12 mouse cellular contexts compared by ENCODE assay signal in the genomic region with DNA sequence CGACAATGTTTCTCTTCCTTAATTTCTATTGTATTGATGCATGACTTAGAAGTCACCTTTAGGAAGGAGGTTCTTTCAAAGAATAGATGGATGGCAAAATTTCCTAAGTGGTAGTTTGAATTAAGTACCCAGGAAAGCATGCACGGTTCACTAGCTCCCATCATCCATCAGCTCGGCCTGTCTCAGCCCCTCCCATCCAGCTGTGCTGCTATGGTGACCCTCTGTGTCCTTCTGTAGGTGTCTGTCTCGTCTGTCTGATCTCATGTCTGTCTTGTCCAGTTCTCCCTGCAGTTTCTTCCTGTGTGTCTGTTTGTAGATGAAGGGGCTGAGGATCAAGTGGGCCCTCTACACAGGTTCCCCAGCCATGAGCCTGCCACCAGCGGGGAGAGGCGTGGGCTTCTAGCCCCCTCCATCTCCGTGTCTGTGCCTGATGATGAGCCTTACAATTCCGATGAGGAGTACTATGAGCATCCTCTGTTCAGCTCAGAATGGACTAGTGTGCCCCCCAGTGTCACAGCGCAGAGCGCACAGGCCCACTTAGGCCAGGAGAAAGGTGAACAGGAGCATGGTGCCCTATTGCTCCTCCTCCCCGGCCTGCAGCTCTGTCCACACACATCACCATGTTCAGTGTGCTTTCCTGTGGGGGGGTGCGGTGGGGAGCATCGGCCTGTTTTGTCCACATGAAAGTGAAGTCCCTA.
DNase-seq lines count a peak whose midpoint lies in the region; ATAC-seq and TF ChIP-seq lines count a peak whose summit lies in the region.
"Had no signal": no experiment of that assay in that cellular context is flagged by ENCODE, and none has a peak within 500 bp of the region (broad histone marks: within the 10 kb centered on the region; RNA-seq: fewer than 3 reads in every experiment).

No protein-coding gene starts in this region.

- H3K4me3 ChIP-seq in midbrain, embryonic 11.5 days (ENCODE audit: low read depth, low read length), result no peak overlapping the region
- H3K4me3 ChIP-seq in midbrain, embryonic 10.5 days, result no peak overlapping the region
- H3K4me3 ChIP-seq in cortical plate, adult 2 months (ENCODE audit: insufficient read depth, low read length), result no peak overlapping the region
- H3K4me3 ChIP-seq in hindbrain, embryonic 16.5 days (ENCODE audit: low read length), result no peak overlapping the region
- no peak overlapping the region for H3K4me3 ChIP-seq in kidney, embryonic 14.5 days (ENCODE audit: low read length)

- TF ChIP-seq POLR2A in cortical plate, adult 2 months (IDR thresholded peaks at IDR 0.05; ENCODE audit: extremely low read depth, insufficient read depth, low read length), result no peak

- WGBS in midbrain, embryonic 11.5 days, result 64% methylated on average over 13 of the region's 13 CpGs
- 60% methylated on average over 13 of the region's 13 CpGs for WGBS in midbrain, embryonic 10.5 days
- 46% methylated on average over 13 of the region's 13 CpGs for WGBS in hindbrain, embryonic 16.5 days
- WGBS in kidney, embryonic 14.5 days, result 71% methylated on average over 13 of the region's 13 CpGs

- peak; percentile 73; the same call in 1 of the 2 replicates for ATAC-seq in midbrain, embryonic 11.5 days (ENCODE audit: low FRiP score)
- peak; percentile 81 for ATAC-seq in hindbrain, embryonic 16.5 days
- ATAC-seq in kidney, embryonic 14.5 days (ENCODE audit: low FRiP score, low TSS enrichment), result no peak; the same call in 1 of the 2 replicates

- H3K36me3 ChIP-seq in midbrain, embryonic 11.5 days (ENCODE audit: control insufficient read depth, insufficient read depth, low read length), result no peaks in the 10 kb centered on the region
- H3K36me3 ChIP-seq in midbrain, embryonic 10.5 days, result peaks cover 58% of the 10 kb centered on the region
- peaks cover 25% of the 10 kb centered on the region for H3K36me3 ChIP-seq in hindbrain, embryonic 16.5 days (ENCODE audit: control insufficient read depth, insufficient read depth, low read length)
- H3K36me3 ChIP-seq in kidney, embryonic 14.5 days (ENCODE audit: control insufficient read depth, insufficient read depth, low read length), result no peaks in the 10 kb centered on the region

- no peaks in the 10 kb centered on the region for H3K9me3 ChIP-seq in midbrain, embryonic 11.5 days (ENCODE audit: control insufficient read depth, low read length)
- H3K9me3 ChIP-seq in midbrain, embryonic 10.5 days (replicated peaks), result no peaks in the 10 kb centered on the region
- no peaks in the 10 kb centered on the region for H3K9me3 ChIP-seq in hindbrain, embryonic 16.5 days (ENCODE audit: control insufficient read depth, low read length)
- no peaks in the 10 kb centered on the region for H3K9me3 ChIP-seq in kidney, embryonic 14.5 days (ENCODE audit: control insufficient read depth, low read length)

- no peak for DNase-seq in midbrain, embryonic 11.5 days (ENCODE audit: low spot score, missing footprints)
- DNase-seq in midbrain, embryonic 10.5 days (ENCODE audit: low spot score), result no peak
- DNase-seq in retina, postnatal 1 day, result peak; percentile 27
- no peak for DNase-seq in layer of hippocampus, adult 11-12 months (ENCODE audit: low spot score)
- DNase-seq in heart, postnatal 25 days (ENCODE audit: low spot score), result no peak
- DNase-seq: adrenal gland, postnatal 10 days; heart, adult 11 months; kidney, adult 2 months; right cerebral cortex, postnatal 4 days had no signal

- peaks cover 4% of the 10 kb centered on the region; the same call in 1 of the 2 replicates for H3K4me1 ChIP-seq in midbrain, embryonic 11.5 days (ENCODE audit: control insufficient read depth, insufficient read depth, low read length)
- peaks cover 14% of the 10 kb centered on the region for H3K4me1 ChIP-seq in midbrain, embryonic 10.5 days
- no peaks in the 10 kb centered on the region; the same call in 1 of the 2 replicates for H3K4me1 ChIP-seq in cortical plate, adult 2 months (ENCODE audit: control insufficient read depth, insufficient read depth, low read length)
- no peaks in the 10 kb centered on the region for H3K4me1 ChIP-seq in hindbrain, embryonic 16.5 days (ENCODE audit: control insufficient read depth, insufficient read depth, low read depth, low read length)
- no peaks in the 10 kb centered on the region for H3K4me1 ChIP-seq in kidney, embryonic 14.5 days (ENCODE audit: control insufficient read depth, insufficient read depth, low read length)

- TF ChIP-seq CTCF in cortical plate, adult 2 months (IDR thresholded peaks at IDR 0.05; ENCODE audit: extremely low read depth, insufficient read depth, low read length), result peak; percentile 24; the same call in 1 of the 2 replicates

- no peak overlapping the region for H3K9ac ChIP-seq in midbrain, embryonic 11.5 days (ENCODE audit: low read length)
- no peak overlapping the region for H3K9ac ChIP-seq in hindbrain, embryonic 16.5 days (ENCODE audit: low read depth, low read length)
- no peak overlapping the region for H3K9ac ChIP-seq in kidney, embryonic 14.5 days (ENCODE audit: low read depth, low read length)

- H3K27ac ChIP-seq in midbrain, embryonic 11.5 days (ENCODE audit: low read depth, low read length), result no peak overlapping the region
- H3K27ac ChIP-seq in midbrain, embryonic 10.5 days (replicated peaks), result no peak overlapping the region
- H3K27ac ChIP-seq in cortical plate, adult 2 months (ENCODE audit: insufficient read depth, low read length), result no peak overlapping the region
- no peak overlapping the region; the same call in 1 of the 2 replicates for H3K27ac ChIP-seq in hindbrain, embryonic 16.5 days (ENCODE audit: low read depth, low read length)
- H3K27ac ChIP-seq in kidney, embryonic 14.5 days (ENCODE audit: low read depth, low read length), result no peak overlapping the region

- intact Hi-C loops in heart, postnatal 25 days (cut with DNase I), result no loop called here

- H3K27me3 ChIP-seq in midbrain, embryonic 11.5 days (ENCODE audit: control insufficient read depth, insufficient read depth, low read length), result no peaks in the 10 kb centered on the region
- H3K27me3 ChIP-seq in midbrain, embryonic 10.5 days (ENCODE audit: low read depth, poor library complexity, severe bottlenecking), result no peaks in the 10 kb centered on the region
- H3K27me3 ChIP-seq in hindbrain, embryonic 16.5 days (replicated peaks; ENCODE audit: control insufficient read depth, insufficient read depth, low read length), result no peaks in the 10 kb centered on the region
- H3K27me3 ChIP-seq in kidney, embryonic 14.5 days (ENCODE audit: control insufficient read depth, insufficient read depth, low read length), result no peaks in the 10 kb centered on the region

- H3K4me2 ChIP-seq in midbrain, embryonic 11.5 days, result no peak overlapping the region
- no peak overlapping the region for H3K4me2 ChIP-seq in hindbrain, embryonic 16.5 days (ENCODE audit: low read length)
- no peak overlapping the region for H3K4me2 ChIP-seq in kidney, embryonic 14.5 days (replicated peaks; ENCODE audit: low read depth, low read length)
